25 mouse cellular contexts compared by ENCODE assay signal in the genomic region with DNA sequence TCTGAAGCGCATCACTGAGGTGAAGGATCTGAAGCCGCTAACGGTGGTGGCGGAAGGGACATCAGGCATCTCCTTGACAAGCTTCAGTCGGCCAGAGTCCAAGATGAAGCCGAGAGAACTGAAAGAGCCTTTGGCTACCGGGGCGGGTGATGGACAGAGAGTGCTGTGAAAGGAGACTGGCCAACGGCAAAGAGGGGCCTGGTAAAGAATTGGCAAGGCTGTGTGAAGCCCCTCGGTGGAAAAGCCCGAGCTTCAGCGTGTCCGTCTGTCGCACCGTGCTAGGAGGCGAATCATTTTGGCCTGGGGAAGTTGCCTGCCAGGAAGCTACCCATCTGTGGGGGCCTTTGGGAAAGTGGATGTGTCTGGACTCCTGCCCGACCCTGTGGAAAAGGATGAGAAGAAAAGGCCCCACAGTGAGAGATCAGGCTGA.
DNase-seq lines count a peak whose midpoint lies in the region; ATAC-seq and TF ChIP-seq lines count a peak whose summit lies in the region.
"Had no signal": no experiment of that assay in that cellular context is flagged by ENCODE, and none has a peak within 500 bp of the region (broad histone marks: within the 10 kb centered on the region; RNA-seq: fewer than 3 reads in every experiment).

No protein-coding gene starts in this region.

- H3K36me3 ChIP-seq in forebrain, postnatal 0 days (ENCODE audit: insufficient read depth) = no peaks in the 10 kb centered on the region
- no peaks in the 10 kb centered on the region for H3K36me3 ChIP-seq in forebrain, embryonic 12.5 days (replicated peaks)
- H3K36me3 ChIP-seq in E14TG2a.4 (ENCODE audit: insufficient read depth, low read length) = no peaks in the 10 kb centered on the region
- H3K36me3 ChIP-seq: embryonic facial prominence, embryonic 15.5 days; heart, embryonic 15.5 days; neural tube, embryonic 12.5 days; stomach, embryonic 15.5 days had no signal

- WGBS in forebrain, postnatal 0 days = 65% methylated on average over 17 of the region's 17 CpGs
- WGBS in forebrain, embryonic 12.5 days = 87% methylated on average over 17 of the region's 17 CpGs

- TF ChIP-seq CTCF in forebrain, postnatal 0 days (IDR thresholded peaks at IDR 0.05; ENCODE audit: low read depth) = no peak
- no peak for TF ChIP-seq CTCF in E14TG2a.4 (conservative IDR thresholded peaks at IDR 0.05; ENCODE audit: low read length)
- no peak for TF ChIP-seq CTCF in brain, embryonic 14.5 days (IDR thresholded peaks at IDR 0.05; ENCODE audit: borderline replicate concordance, extremely low read depth, insufficient read depth, insufficient read length)

- DNase-seq in forebrain, postnatal 0 days = no peak
- peak; percentile 20 for DNase-seq in kidney, postnatal 10 days
- DNase-seq in kidney, postnatal 36 days = no peak
- peak; percentile 47 for DNase-seq in brain, embryonic 14.5 days (ENCODE audit: low read depth)
- no peak for DNase-seq in urinary bladder, adult 18-20 months (ENCODE audit: low spot score in 2 of 2)
- DNase-seq: adrenal gland, adult 2 months; embryo, embryonic 11 days; gastrocnemius, adult 2 months; heart, adult 18-20 months; kidney, adult 18-20 months; kidney, postnatal 14 days; layer of hippocampus, adult 9-11 months; lung, adult 18-20 months; lung, postnatal 14 days; thymus, adult 18-20 months; thymus, postnatal 4 days had no signal

- no peak overlapping the region for H3K4me3 ChIP-seq in forebrain, postnatal 0 days (ENCODE audit: low read depth, low read length)
- H3K4me3 ChIP-seq in forebrain, embryonic 12.5 days (replicated peaks) = no peak overlapping the region
- peak overlapping the region; percentile 29; the same call in 1 of the 2 replicates for H3K4me3 ChIP-seq in E14TG2a.4 (replicated peaks; ENCODE audit: low read length)
- H3K4me3 ChIP-seq: embryonic facial prominence, embryonic 15.5 days; gastrocnemius, adult 2 months; heart, embryonic 15.5 days; left cerebral cortex, adult 2 months; neural tube, embryonic 12.5 days; stomach, embryonic 15.5 days had no signal

- H3K4me2 ChIP-seq in forebrain, postnatal 0 days (ENCODE audit: low read depth) = no peak overlapping the region
- H3K4me2 ChIP-seq in forebrain, embryonic 12.5 days = no peak overlapping the region
- H3K4me2 ChIP-seq: embryonic facial prominence, embryonic 15.5 days; heart, embryonic 15.5 days; liver, embryonic 11.5 days; neural tube, embryonic 12.5 days; stomach, embryonic 15.5 days had no signal

- no peak for TF ChIP-seq POLR2A in brain, embryonic 14.5 days (IDR thresholded peaks at IDR 0.05; ENCODE audit: borderline replicate concordance, extremely low read depth, insufficient read depth, insufficient read length, poor library complexity, severe bottlenecking)

- no peak overlapping the region for H3K9ac ChIP-seq in forebrain, postnatal 0 days
- no peak overlapping the region for H3K9ac ChIP-seq in forebrain, embryonic 12.5 days
- H3K9ac ChIP-seq: embryonic facial prominence, embryonic 15.5 days; heart, embryonic 15.5 days; neural tube, embryonic 12.5 days; stomach, embryonic 15.5 days had no signal

- H3K27ac ChIP-seq in forebrain, postnatal 0 days (ENCODE audit: low read depth, low read length) = no peak overlapping the region
- no peak overlapping the region for H3K27ac ChIP-seq in forebrain, embryonic 12.5 days
- H3K27ac ChIP-seq: embryonic facial prominence, embryonic 15.5 days; gastrocnemius, adult 2 months; heart, embryonic 15.5 days; left cerebral cortex, adult 2 months; neural tube, embryonic 12.5 days; stomach, embryonic 15.5 days had no signal

- no peaks in the 10 kb centered on the region for H3K9me3 ChIP-seq in forebrain, postnatal 0 days (ENCODE audit: low read length)
- no peaks in the 10 kb centered on the region for H3K9me3 ChIP-seq in forebrain, embryonic 12.5 days
- peaks cover 5% of the 10 kb centered on the region; the same call in 1 of the 2 replicates for H3K9me3 ChIP-seq in E14TG2a.4 (ENCODE audit: low read length)
- H3K9me3 ChIP-seq: embryonic facial prominence, embryonic 15.5 days; heart, embryonic 15.5 days; neural tube, embryonic 12.5 days; stomach, embryonic 15.5 days had no signal

- H3K27me3 ChIP-seq in forebrain, postnatal 0 days (ENCODE audit: insufficient read depth, low read length) = peaks cover 3% of the 10 kb centered on the region; the same call in 1 of the 2 replicates
- H3K27me3 ChIP-seq in forebrain, embryonic 12.5 days = no peaks in the 10 kb centered on the region
- H3K27me3 ChIP-seq in E14TG2a.4 (ENCODE audit: insufficient read depth, low read length) = peaks cover 40% of the 10 kb centered on the region
- H3K27me3 ChIP-seq: embryonic facial prominence, embryonic 15.5 days; heart, embryonic 15.5 days; neural tube, embryonic 12.5 days; stomach, embryonic 15.5 days had no signal

- H3K4me1 ChIP-seq in forebrain, postnatal 0 days (ENCODE audit: insufficient read depth) = no peaks in the 10 kb centered on the region; the same call in 1 of the 2 replicates
- H3K4me1 ChIP-seq in forebrain, embryonic 12.5 days = no peaks in the 10 kb centered on the region
- peaks cover 29% of the 10 kb centered on the region for H3K4me1 ChIP-seq in E14TG2a.4 (replicated peaks; ENCODE audit: low read depth, low read length)
- H3K4me1 ChIP-seq: embryonic facial prominence, embryonic 15.5 days; heart, embryonic 15.5 days; neural tube, embryonic 12.5 days; stomach, embryonic 15.5 days had no signal

- ATAC-seq in forebrain, postnatal 0 days = peak; percentile 29; the same call in 1 of the 2 replicates
- ATAC-seq in forebrain, embryonic 12.5 days (ENCODE audit: low FRiP score) = no peak
- ATAC-seq in monocyte, adult 5-6 weeks (replicated peaks; ENCODE audit: insufficient number of reproducible peaks, low FRiP score, low TSS enrichment, poor library complexity, severe bottlenecking) = no peak

Comparison
In these comparisons a context has a peak if more than half of its experiments do, and no peak if none do; other contexts are left out.
1. DNase-seq: peak in kidney, postnatal 10 days (single experiment) and brain, embryonic 14.5 days (single experiment); none in forebrain, postnatal 0 days (single experiment), kidney, postnatal 36 days (0 of 2) and urinary bladder, adult 18-20 months (0 of 2).